ENCODE assay signal across 9 mouse cellular contexts in genomic region chr12:87000151-87000839, GRCm38 (mm10). TPM values are rescaled to one million over a fixed set of nuclear protein-coding genes. Genes with fewer than 3 reads are reported as not detected.
DNase-seq lines count a peak whose midpoint lies in the region; ATAC-seq lines count a peak whose summit lies in the region.
"Had no signal": no experiment of that assay in that cellular context is flagged by ENCODE, and none has a peak within 500 bp of the region (broad histone marks: within the 10 kb centered on the region; RNA-seq: fewer than 3 reads in every experiment).

No protein-coding gene starts in this region.

- peaks cover 18% of the 10 kb centered on the region for H3K4me1 ChIP-seq in heart, embryonic 13.5 days
- peaks cover 8% of the 10 kb centered on the region for H3K4me1 ChIP-seq in hindbrain, embryonic 16.5 days (ENCODE audit: control insufficient read depth, insufficient read depth, low read depth, low read length)

- H3K4me2 ChIP-seq in heart, embryonic 13.5 days, result peak overlapping the region; percentile 34
- no peak overlapping the region for H3K4me2 ChIP-seq in hindbrain, embryonic 16.5 days (ENCODE audit: low read length)
- H3K4me2 ChIP-seq: neural tube, embryonic 12.5 days had no signal

- no peak for DNase-seq in heart, postnatal 25 days (ENCODE audit: low spot score)
- DNase-seq in A20 (ENCODE audit: low read depth, low spot score), result peak; percentile 45
- peak; percentile 59 for DNase-seq in ZHBTc4 (ENCODE audit: low read depth, low spot score)
- no peak for DNase-seq in spleen, adult 12 weeks (ENCODE audit: low spot score)
- no peak for DNase-seq in thymus, postnatal 36 days
- DNase-seq in thymus, postnatal 25 days, result no peak

- peaks cover 4% of the 10 kb centered on the region; the same call in 1 of the 2 replicates for H3K9me3 ChIP-seq in heart, embryonic 13.5 days
- no peaks in the 10 kb centered on the region for H3K9me3 ChIP-seq in hindbrain, embryonic 16.5 days (ENCODE audit: control insufficient read depth, low read length)
- H3K9me3 ChIP-seq: neural tube, embryonic 12.5 days had no signal

- H3K36me3 ChIP-seq in heart, embryonic 13.5 days, result no peaks in the 10 kb centered on the region
- no peaks in the 10 kb centered on the region for H3K36me3 ChIP-seq in hindbrain, embryonic 16.5 days (ENCODE audit: control insufficient read depth, insufficient read depth, low read length)
- H3K36me3 ChIP-seq: neural tube, embryonic 12.5 days had no signal

- no peak overlapping the region for H3K4me3 ChIP-seq in heart, embryonic 13.5 days
- H3K4me3 ChIP-seq in hindbrain, embryonic 16.5 days (ENCODE audit: low read length), result no peak overlapping the region
- H3K4me3 ChIP-seq: neural tube, embryonic 12.5 days had no signal

- intact Hi-C loops in heart, postnatal 25 days (cut with DNase I), result loop anchor here (2.0 kb wide), 1 partner anchor 53 kb away; no protein-coding TSS in a partner anchor

- H3K27me3 ChIP-seq in heart, embryonic 13.5 days (replicated peaks), result peaks cover 14% of the 10 kb centered on the region; the same call in 1 of the 2 replicates
- H3K27me3 ChIP-seq in hindbrain, embryonic 16.5 days (replicated peaks; ENCODE audit: control insufficient read depth, insufficient read depth, low read length), result no peaks in the 10 kb centered on the region
- H3K27me3 ChIP-seq: neural tube, embryonic 12.5 days had no signal

- 0 out of 2 replicates have a peak overlapping the region, but pooled peaks have one; percentile 53 for H3K27ac ChIP-seq in heart, embryonic 13.5 days (replicated peaks)
- H3K27ac ChIP-seq in hindbrain, embryonic 16.5 days (ENCODE audit: low read depth, low read length), result no peak overlapping the region
- H3K27ac ChIP-seq: neural tube, embryonic 12.5 days had no signal

- 38% methylated on average over 5 of the region's 5 CpGs for WGBS in heart, embryonic 13.5 days
- 46% methylated on average over 5 of the region's 5 CpGs for WGBS in hindbrain, embryonic 16.5 days

- no peak for ATAC-seq in heart, embryonic 13.5 days (ENCODE audit: extremely low read depth, insufficient number of reproducible peaks, low FRiP score, low TSS enrichment)
- ATAC-seq in hindbrain, embryonic 16.5 days, result peak; percentile 46

- H3K9ac ChIP-seq in heart, embryonic 13.5 days, result no peak overlapping the region
- H3K9ac ChIP-seq in hindbrain, embryonic 16.5 days (ENCODE audit: low read depth, low read length), result no peak overlapping the region
- H3K9ac ChIP-seq: neural tube, embryonic 12.5 days had no signal

RNA-seq across cellular contexts. Expression of gene Zdhhc22, which starts 10.1 kb away (rescaled TPM):
- 0.04 and 0.09 TPM in 2 replicates for polyA plus RNA-seq in heart, embryonic 13.5 days (2015; fragmentation: Nextera tagmentation; extraction: Ambion mirVana)
- not detected for total RNA-seq in heart, postnatal 25 days (2021)
- polyA plus RNA-seq in hindbrain, embryonic 16.5 days (2015; fragmentation: Nextera tagmentation; extraction: Ambion mirVana), result 23.2 and 26.9 TPM in 2 replicates

RNA-seq across cellular contexts. Expression of gene Tmem63c, which starts 20.8 kb away (rescaled TPM):
- not detected in 2 replicates for polyA plus RNA-seq in heart, embryonic 13.5 days (2015; fragmentation: Nextera tagmentation; extraction: Ambion mirVana)
- under 1 TPM; 0.13 to 0.14 TPM for total RNA-seq in heart, postnatal 25 days (2021)
- 11.0 and 11.9 TPM in 2 replicates for polyA plus RNA-seq in hindbrain, embryonic 16.5 days (2015; fragmentation: Nextera tagmentation; extraction: Ambion mirVana)

RNA-seq across cellular contexts. Expression of gene Cipc, which starts 53.5 kb away (rescaled TPM):
- 18.4 and 21.3 TPM in 2 replicates for polyA plus RNA-seq in heart, embryonic 13.5 days (2015; fragmentation: Nextera tagmentation; extraction: Ambion mirVana)
- 10 to 100 TPM; 41.1 to 48.6 TPM for total RNA-seq in heart, postnatal 25 days (2021)
- 43.4 and 49.0 TPM in 2 replicates for polyA plus RNA-seq in hindbrain, embryonic 16.5 days (2015; fragmentation: Nextera tagmentation; extraction: Ambion mirVana)

Comparison
In these comparisons a context has a peak if more than half of its experiments do, and no peak if none do; other contexts are left out.
1. DNase-seq: peak in A20 (single experiment) and ZHBTc4 (single experiment); none in heart, postnatal 25 days (single experiment), spleen, adult 12 weeks (single experiment), thymus, postnatal 36 days (0 of 2) and thymus, postnatal 25 days (single experiment).
2. RNA of gene Zdhhc22, which starts 10.1 kb away (polyA plus RNA-seq): 23.2 to 26.9 TPM in hindbrain, embryonic 16.5 days; 0.04 to 0.09 TPM in heart, embryonic 13.5 days; every median in the first group is over 10 times any median in the second.
3. RNA of gene Tmem63c, which starts 20.8 kb away (polyA plus RNA-seq): 11.0 to 11.9 TPM in hindbrain, embryonic 16.5 days; not detected in heart, embryonic 13.5 days; every median in the first group is over 10 times any median in the second.